Mouse (Mus musculus): ENCODE data around the gene Itpr1. TPM values are rescaled to one million over a fixed set of nuclear protein-coding genes. Genes with fewer than 3 reads are reported as not detected.

The Itpr1 gene
- polyA plus RNA-seq, 1 experiment = 37.7 TPM

DNA sequence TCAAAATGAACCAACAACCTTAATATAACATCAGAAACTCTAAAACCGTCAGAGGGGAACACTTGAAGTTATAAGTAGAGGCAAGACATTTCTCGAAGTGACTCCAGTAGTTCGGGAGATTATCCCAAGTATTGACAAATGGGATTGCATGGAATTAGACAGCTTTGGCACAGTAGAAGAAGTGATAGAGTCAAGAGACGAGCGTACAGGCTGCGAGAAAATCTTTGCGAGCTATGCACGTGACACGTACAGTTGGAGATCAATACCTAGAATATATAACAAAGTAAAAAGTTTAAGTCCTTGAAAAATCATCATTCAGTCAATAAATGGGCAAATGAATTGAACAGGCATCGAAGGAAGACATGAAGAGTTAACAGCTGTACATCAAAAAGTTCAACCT is 112.5 kb downstream of the Itpr1 start:
- WGBS = 92% methylated on average over 10 of the region's 10 CpGs
- DNase-seq = no peak
- no peak for TF ChIP-seq CTCF (IDR thresholded peaks at IDR 0.05; ENCODE audit: insufficient read depth, low read length)
- TF ChIP-seq POLR2A (IDR thresholded peaks at IDR 0.05; ENCODE audit: borderline replicate concordance, extremely low read depth, low read depth, low read length) = no peak
- Histone ChIP-seq H3K4me3 (replicated peaks; ENCODE audit: extremely low read depth, low read depth, low read length) (no peak overlapping the region), H3K4me1 (ENCODE audit: control insufficient read depth, insufficient read depth, low read length) (no peaks in the 10 kb centered on the region)

DNA sequence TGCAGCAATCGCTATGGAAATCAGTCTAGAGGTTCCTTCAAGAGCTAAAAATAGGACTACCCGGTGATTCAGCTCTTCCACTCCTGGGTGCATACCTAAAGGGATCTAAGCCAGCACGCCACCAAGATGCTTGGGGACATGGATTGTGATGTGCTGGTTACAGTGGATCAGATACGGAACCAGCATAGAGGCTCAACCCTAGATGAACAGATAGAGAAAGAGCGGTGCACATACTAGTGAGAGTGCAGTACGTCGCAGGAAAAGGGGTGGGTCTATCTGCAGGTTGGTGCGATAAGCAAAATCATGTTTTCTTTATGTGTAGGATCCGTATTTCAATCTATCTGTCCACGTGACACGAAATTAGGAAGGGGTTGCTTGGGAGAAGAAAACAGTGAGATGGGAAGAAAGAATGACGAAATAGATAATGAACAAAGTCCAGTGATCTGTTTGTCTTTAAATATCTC is 113.1 kb downstream of the Itpr1 start:
- Histone ChIP-seq H3K4me3 (replicated peaks; ENCODE audit: extremely low read depth, low read depth, low read length) (no peak overlapping the region), H3K4me1 (ENCODE audit: control insufficient read depth, insufficient read depth, low read length) (no peaks in the 10 kb centered on the region)
- no peak for TF ChIP-seq CTCF (IDR thresholded peaks at IDR 0.05; ENCODE audit: insufficient read depth, low read length)
- TF ChIP-seq POLR2A (IDR thresholded peaks at IDR 0.05; ENCODE audit: borderline replicate concordance, extremely low read depth, low read depth, low read length) = no peak
- 81% methylated on average over 12 of the region's 12 CpGs for WGBS
- no peak for DNase-seq

DNA sequence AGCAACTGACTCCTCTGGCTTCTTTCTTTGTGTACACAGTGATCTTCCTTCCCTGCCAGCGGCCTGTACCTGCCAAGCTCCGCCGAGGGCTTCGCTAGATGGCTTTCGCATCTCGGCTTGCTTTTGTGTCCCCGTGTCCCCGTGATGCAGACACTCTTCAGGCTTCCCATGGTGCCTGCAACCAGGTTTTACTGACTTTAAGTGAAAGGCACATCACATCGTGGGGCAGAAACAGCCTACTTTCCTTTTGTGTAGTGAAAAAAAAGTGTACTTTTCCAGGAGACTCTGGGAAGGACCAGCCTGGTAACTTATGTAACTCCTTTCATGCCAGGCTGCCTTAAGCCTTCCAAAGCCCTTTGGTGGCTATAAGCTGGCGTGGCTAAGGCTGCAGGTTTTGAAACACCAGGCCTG is 113.9 kb downstream of the Itpr1 start:
- H3K4me3 ChIP-seq (replicated peaks; ENCODE audit: extremely low read depth, low read depth, low read length) = no peak overlapping the region
- TF ChIP-seq POLR2A (IDR thresholded peaks at IDR 0.05; ENCODE audit: borderline replicate concordance, extremely low read depth, low read depth, low read length) (no peak), CTCF (IDR thresholded peaks at IDR 0.05; ENCODE audit: insufficient read depth, low read length) (no peak)
- peak; percentile 23 for DNase-seq
- 67% methylated on average over 10 of the region's 10 CpGs for WGBS
- no peaks in the 10 kb centered on the region for H3K4me1 ChIP-seq (ENCODE audit: control insufficient read depth, insufficient read depth, low read length)

DNA sequence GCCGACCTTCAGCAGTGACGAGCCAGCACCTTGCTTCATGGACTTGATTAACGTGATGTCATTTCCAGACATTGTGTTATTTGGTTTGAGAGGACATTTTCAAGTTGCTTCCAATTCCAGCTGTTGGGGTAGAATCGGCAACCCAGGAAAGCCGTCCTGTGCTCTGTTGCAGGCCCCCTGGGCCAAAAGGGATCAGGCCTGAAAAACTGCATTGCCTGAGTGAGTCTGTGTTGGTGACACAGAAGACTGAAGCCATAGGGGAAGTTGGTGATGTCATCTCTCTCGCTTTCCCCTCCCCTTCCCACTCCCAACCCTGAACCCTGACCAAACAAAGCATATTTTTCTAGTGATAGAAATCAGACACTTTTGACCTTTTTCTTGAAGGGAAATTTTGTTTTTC is 114.7 kb downstream of the Itpr1 start:
- no peaks in the 10 kb centered on the region; the same call in 1 of the 2 replicates for H3K4me1 ChIP-seq (ENCODE audit: control insufficient read depth, insufficient read depth, low read length)
- DNase-seq = no peak
- WGBS = 61% methylated on average over 6 of the region's 6 CpGs
- H3K4me3 ChIP-seq (replicated peaks; ENCODE audit: extremely low read depth, low read depth, low read length) = no peak overlapping the region
- TF ChIP-seq CTCF (IDR thresholded peaks at IDR 0.05; ENCODE audit: insufficient read depth, low read length) = no peak
- no peak for TF ChIP-seq POLR2A (IDR thresholded peaks at IDR 0.05; ENCODE audit: borderline replicate concordance, extremely low read depth, low read depth, low read length)

DNA sequence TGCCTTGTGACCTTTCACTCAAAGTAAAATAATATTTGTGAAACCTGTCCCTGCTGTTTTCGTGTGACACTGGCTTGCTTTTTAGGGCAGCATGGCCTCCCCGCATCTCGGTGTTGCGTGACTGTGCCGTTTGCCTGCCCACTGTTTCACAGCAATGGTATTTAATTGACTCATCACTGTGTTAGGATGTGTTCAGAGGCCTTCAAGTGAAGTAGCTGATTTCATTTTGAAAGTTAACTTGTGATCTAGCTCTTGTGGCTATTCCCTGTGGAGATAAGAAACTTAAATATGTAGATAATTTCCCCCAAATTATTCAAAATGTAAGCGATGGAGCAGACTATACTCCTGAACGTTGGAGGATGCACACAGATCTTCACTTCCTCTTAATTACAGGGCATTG is 115.4 kb downstream of the Itpr1 start:
- no peak for TF ChIP-seq CTCF (IDR thresholded peaks at IDR 0.05; ENCODE audit: insufficient read depth, low read length)
- no peak for TF ChIP-seq POLR2A (IDR thresholded peaks at IDR 0.05; ENCODE audit: borderline replicate concordance, extremely low read depth, low read depth, low read length)
- no peaks in the 10 kb centered on the region; the same call in 1 of the 2 replicates for H3K4me1 ChIP-seq (ENCODE audit: control insufficient read depth, insufficient read depth, low read length)

DNA sequence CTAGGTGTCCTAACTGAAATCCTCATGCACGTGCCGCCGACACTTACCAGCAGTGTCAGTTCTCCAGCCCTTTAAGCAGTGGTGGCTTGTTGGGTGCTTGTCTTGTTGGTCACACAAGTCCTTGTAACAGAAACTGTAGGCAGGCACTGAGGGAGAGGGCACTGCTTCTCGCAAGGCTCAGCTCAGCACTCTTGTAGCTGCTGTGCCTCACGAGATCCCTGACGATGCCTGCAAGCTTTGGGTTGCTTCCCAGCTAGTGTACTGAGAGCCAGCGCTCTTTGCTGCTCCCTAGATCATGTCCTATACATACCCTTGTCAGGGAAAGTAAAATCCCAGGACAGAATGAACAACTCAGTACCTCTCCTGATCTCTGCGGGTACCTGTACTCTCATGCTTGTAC is 117.6 kb downstream of the Itpr1 start:
- DNase-seq = no peak
- WGBS = 89% methylated on average over 8 of the region's 8 CpGs
- H3K4me1 ChIP-seq (ENCODE audit: control insufficient read depth, insufficient read depth, low read length) = no peaks in the 10 kb centered on the region; the same call in 1 of the 2 replicates
- H3K4me3 ChIP-seq (replicated peaks; ENCODE audit: extremely low read depth, low read depth, low read length) = no peak overlapping the region
- TF ChIP-seq POLR2A (IDR thresholded peaks at IDR 0.05; ENCODE audit: borderline replicate concordance, extremely low read depth, low read depth, low read length) = no peak

More for the DNA sequence above, 115.4 kb downstream of the Itpr1 start:
- no peak overlapping the region for H3K4me3 ChIP-seq (replicated peaks; ENCODE audit: extremely low read depth, low read depth, low read length)
- DNase-seq = no peak
- WGBS = 80% methylated on average over 7 of the region's 7 CpGs

DNA sequence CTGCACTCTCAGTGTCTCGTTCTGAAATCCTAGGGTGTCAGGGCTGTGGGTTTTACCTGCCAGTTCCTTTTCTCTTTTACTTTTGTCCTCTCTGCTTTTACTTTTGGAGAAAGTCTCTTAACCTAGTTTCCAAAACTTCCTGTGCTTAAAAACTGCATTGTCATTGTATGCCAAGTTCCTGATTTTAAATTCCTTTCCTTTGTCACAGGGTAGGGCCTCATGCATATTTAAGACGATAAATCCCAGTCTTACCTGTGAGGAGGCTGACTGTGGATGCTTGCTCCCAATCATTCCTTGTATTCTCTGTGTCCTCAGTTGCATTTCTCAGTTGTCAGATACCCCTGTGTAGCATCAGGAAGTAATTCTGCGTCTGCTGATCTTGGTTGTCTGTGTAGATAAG is 118.4 kb downstream of the Itpr1 start:
- Histone ChIP-seq H3K4me3 (replicated peaks; ENCODE audit: extremely low read depth, low read depth, low read length) (no peak overlapping the region), H3K4me1 (ENCODE audit: control insufficient read depth, insufficient read depth, low read length) (no peaks in the 10 kb centered on the region; the same call in 1 of the 2 replicates)
- DNase-seq = no peak
- WGBS = 64% methylated on average over 3 of the region's 3 CpGs
- TF ChIP-seq POLR2A (IDR thresholded peaks at IDR 0.05; ENCODE audit: borderline replicate concordance, extremely low read depth, low read depth, low read length) (no peak), CTCF (IDR thresholded peaks at IDR 0.05; ENCODE audit: insufficient read depth, low read length) (no peak)

DNA sequence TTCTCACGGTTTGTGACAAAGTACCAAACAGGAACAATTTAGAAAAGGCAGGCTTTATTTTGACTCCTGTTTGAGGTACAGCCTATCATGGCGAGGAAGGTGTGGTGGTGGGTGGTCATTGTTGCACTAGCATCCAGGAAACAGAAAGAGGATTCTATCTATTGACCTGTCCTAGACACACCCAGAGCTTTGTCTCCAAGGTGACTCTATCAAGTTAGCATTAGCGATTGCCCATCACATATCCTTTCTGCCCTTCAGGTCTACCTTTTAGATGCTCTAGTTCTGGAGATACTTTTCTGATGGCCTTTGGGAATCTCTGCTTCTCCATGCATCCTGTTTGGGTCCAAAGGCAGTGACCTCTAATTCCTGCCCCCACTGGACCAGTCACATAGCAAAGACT is 121.2 kb downstream of the Itpr1 start:
- no peaks in the 10 kb centered on the region; the same call in 1 of the 2 replicates for H3K4me1 ChIP-seq (ENCODE audit: control insufficient read depth, insufficient read depth, low read length)
- WGBS = 74% methylated on average over 3 of the region's 3 CpGs
- DNase-seq = no peak
- no peak for TF ChIP-seq CTCF (IDR thresholded peaks at IDR 0.05; ENCODE audit: insufficient read depth, low read length)
- no peak for TF ChIP-seq POLR2A (IDR thresholded peaks at IDR 0.05; ENCODE audit: borderline replicate concordance, extremely low read depth, low read depth, low read length)
- no peak overlapping the region for H3K4me3 ChIP-seq (replicated peaks; ENCODE audit: extremely low read depth, low read depth, low read length)

DNA sequence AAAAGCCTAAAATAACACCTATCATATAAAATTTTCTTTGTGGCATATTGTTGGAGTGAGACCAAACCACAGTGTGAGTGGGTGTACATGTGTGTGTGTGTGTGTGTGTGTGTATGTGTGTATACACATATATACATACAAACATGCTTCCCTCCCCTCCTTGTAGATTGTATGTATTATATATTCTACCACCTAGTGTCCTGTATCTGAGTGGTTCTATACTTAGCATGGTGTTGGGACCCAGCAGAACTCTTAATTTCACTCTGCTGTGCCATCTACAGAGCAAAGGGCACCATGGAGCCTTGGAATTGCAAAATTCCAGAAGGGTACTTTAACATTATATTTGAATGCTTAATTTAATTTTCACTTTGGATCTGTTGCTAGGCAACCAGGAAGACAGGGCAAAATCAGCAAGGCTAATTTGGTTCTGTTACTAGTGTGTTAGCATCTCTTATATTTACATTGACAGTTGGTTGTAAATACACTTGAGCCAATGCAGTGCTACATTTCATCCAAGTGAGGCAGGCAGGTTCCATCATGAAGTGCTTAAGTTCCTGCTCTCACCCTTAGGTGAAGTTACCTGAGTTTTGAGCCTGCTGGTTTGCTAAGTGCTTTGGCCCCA is 122.4 kb downstream of the Itpr1 start:
- TF ChIP-seq POLR2A (IDR thresholded peaks at IDR 0.05; ENCODE audit: borderline replicate concordance, extremely low read depth, low read depth, low read length) (no peak), CTCF (IDR thresholded peaks at IDR 0.05; ENCODE audit: insufficient read depth, low read length) (no peak)
- DNase-seq = no peak
- H3K4me3 ChIP-seq (replicated peaks; ENCODE audit: extremely low read depth, low read depth, low read length) = no peak overlapping the region
- H3K4me1 ChIP-seq (ENCODE audit: control insufficient read depth, insufficient read depth, low read length) = no peaks in the 10 kb centered on the region; the same call in 1 of the 2 replicates

DNA sequence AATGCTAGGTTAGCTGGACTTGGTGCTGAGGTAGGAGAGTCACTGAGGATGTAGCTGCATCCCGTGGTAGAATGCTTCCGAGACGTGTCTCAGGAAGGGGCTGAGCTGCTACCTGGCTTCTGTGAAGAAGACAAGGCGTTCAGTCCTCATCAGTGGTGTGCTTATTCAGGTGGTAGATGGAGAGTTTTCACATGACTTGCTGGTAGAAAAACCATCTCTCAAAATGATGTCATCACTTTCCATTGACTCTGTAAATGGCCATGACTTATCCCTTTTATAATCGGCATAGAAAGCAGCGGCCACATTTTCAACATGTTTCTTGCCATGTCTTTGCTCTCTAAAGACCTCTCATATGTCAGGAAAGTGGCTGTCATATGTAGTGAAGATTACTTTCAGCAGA is 123.6 kb downstream of the Itpr1 start:
- DNase-seq = no peak
- Histone ChIP-seq H3K4me3 (replicated peaks; ENCODE audit: extremely low read depth, low read depth, low read length) (no peak overlapping the region), H3K4me1 (ENCODE audit: control insufficient read depth, insufficient read depth, low read length) (no peaks in the 10 kb centered on the region; the same call in 1 of the 2 replicates)
- TF ChIP-seq POLR2A (IDR thresholded peaks at IDR 0.05; ENCODE audit: borderline replicate concordance, extremely low read depth, low read depth, low read length) = no peak
- TF ChIP-seq CTCF (IDR thresholded peaks at IDR 0.05; ENCODE audit: insufficient read depth, low read length) = no peak
- 89% methylated on average over 6 of the region's 6 CpGs for WGBS

Measured in lung, adult 2 months (tissue).